16 mouse cellular contexts compared by ENCODE assay signal in the genomic region with DNA sequence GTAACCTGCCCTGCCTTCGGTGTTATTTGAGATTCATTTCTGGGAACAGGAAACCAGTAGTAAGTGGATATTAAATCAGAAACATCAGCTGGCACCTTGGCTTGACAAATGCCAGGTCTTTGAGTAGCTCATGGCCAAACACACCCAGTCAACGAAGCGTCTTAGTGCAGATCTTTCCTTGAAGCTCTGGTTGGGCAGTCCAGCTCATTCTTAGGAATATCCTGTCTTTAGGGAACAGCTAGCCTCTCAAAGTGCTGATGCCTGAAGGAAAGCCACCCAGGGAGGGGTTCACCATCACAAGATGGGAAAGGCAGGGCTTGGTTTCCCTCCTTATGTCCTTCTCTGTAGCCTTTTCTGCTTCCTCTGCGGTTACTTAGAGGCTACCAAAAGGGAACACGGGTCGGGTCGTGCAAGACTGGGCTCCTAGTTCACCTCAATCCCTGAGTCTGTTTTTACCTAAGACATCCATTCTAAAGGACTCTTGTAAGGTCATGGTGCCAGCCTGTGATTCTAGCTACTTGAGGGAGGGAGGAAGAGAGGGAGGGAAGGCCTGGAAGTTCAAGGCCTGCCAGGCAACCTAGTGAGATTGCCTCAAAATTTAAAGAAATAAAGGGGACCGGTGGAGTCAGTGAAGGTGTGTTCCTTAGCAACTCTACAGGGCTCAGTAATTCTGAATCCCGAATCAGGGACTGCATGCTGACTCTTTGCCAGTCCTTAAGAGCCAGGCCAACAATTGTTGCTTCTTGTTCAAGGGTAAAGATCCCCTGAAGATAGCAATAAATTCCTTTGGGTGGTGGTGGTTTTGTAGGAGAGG. TPM values are rescaled to one million over a fixed set of nuclear protein-coding genes. Genes with fewer than 3 reads are reported as not detected.
DNase-seq lines count a peak whose midpoint lies in the region; ATAC-seq and TF ChIP-seq lines count a peak whose summit lies in the region.
"Had no signal": no experiment of that assay in that cellular context is flagged by ENCODE, and none has a peak within 500 bp of the region (broad histone marks: within the 10 kb centered on the region; RNA-seq: fewer than 3 reads in every experiment).

No protein-coding gene starts in this region.

- no peak for TF ChIP-seq POLR2A in testis, adult 2 months (IDR thresholded peaks at IDR 0.05; ENCODE audit: control insufficient read depth, low read depth, low read length)

- ATAC-seq in megakaryocyte progenitor cell, adult 5-6 weeks (replicated peaks; ENCODE audit: poor library complexity), result no peak
- ATAC-seq: inflammation-experienced regulatory T-cells, adult 6 months had no signal

- no peaks in the 10 kb centered on the region for H3K36me3 ChIP-seq in testis, adult 2 months (ENCODE audit: control insufficient read depth, insufficient read depth, low read length)

- peak overlapping the region; percentile 42 for H3K27ac ChIP-seq in testis, adult 2 months (ENCODE audit: control insufficient read depth, insufficient read depth, low read depth, low read length)
- H3K27ac ChIP-seq: neural tube, embryonic 13.5 days had no signal

- peak; percentile 11 for DNase-seq in cerebellum, adult 9-10 months
- DNase-seq in cerebellum, adult 8-10 months, result no peak
- DNase-seq in layer of hippocampus, adult 9-11 months, result peak; percentile 1
- DNase-seq in layer of hippocampus, adult 18-20 months (ENCODE audit: low spot score in 2 of 2), result no peak
- no peak for DNase-seq in testis, postnatal 14 days (ENCODE audit: low spot score)
- no peak for DNase-seq in thymus, postnatal 0 days (ENCODE audit: low spot score)
- DNase-seq: B cell, adult 2 months; cerebellum, postnatal 10 days; kidney, postnatal 36 days; lung, adult 2 months; right cerebral cortex, adult 18-20 months had no signal

- no peak for TF ChIP-seq CTCF in testis, adult 2 months (IDR thresholded peaks at IDR 0.05; ENCODE audit: control insufficient read depth, insufficient read depth, insufficient replicate concordance, low read depth, low read length)

- no peaks in the 10 kb centered on the region for H3K27me3 ChIP-seq in testis, adult 2 months (ENCODE audit: control insufficient read depth, insufficient read depth, low read length)
- H3K27me3 ChIP-seq: neural tube, embryonic 13.5 days had no signal

- H3K4me3 ChIP-seq in testis, adult 2 months (ENCODE audit: control insufficient read depth, low read depth, low read length), result no peak overlapping the region
- H3K4me3 ChIP-seq: neural tube, embryonic 13.5 days had no signal

- peaks cover 7% of the 10 kb centered on the region; the same call in 1 of the 2 replicates for H3K4me1 ChIP-seq in testis, adult 2 months (ENCODE audit: control insufficient read depth, insufficient read depth, low read length)

RNA-seq across cellular contexts. Expression of a gene that starts 13.8 kb away (rescaled TPM):
- total RNA-seq in layer of hippocampus, adult 18-20 months (2021), result 100 to 1,000 TPM; 656 to 658 TPM
- 60.9 and 71.6 TPM in 2 replicates for polyA plus RNA-seq in testis, adult 2 months (2012; rRNA removed)
- 95.4 and 101 TPM in 2 replicates for total RNA-seq in megakaryocyte progenitor cell, adult 5-6 weeks (2015)
- total RNA-seq in megakaryocyte progenitor cell, adult 5-6 weeks (2017), result 88.5 and 107 TPM in 2 replicates
- 68.8 and 69.7 TPM in 2 replicates for polyA plus RNA-seq in thymus, postnatal 0 days (2015; fragmentation: Nextera tagmentation; extraction: Ambion mirVana)

RNA-seq across cellular contexts. Expression of a gene that starts 25.6 kb away (rescaled TPM):
- 1 to 10 TPM; 2.2 to 2.4 TPM for total RNA-seq in layer of hippocampus, adult 18-20 months (2021)
- 0.22 and 0.37 TPM in 2 replicates for polyA plus RNA-seq in testis, adult 2 months (2012; rRNA removed)
- total RNA-seq in megakaryocyte progenitor cell, adult 5-6 weeks (2015), result 0.35 TPM in 1 of 2 replicates, not detected in the other
- not detected in 2 replicates for total RNA-seq in megakaryocyte progenitor cell, adult 5-6 weeks (2017)
- polyA plus RNA-seq in thymus, postnatal 0 days (2015; fragmentation: Nextera tagmentation; extraction: Ambion mirVana), result 0.18 TPM in 2 replicates
- total RNA-seq: granulocyte monocyte progenitor cell, adult 5-6 weeks had no signal

Comparison
In these comparisons a context has a peak if more than half of its experiments do, and no peak if none do; other contexts are left out.
1. DNase-seq: peak in cerebellum, adult 9-10 months (single experiment) and layer of hippocampus, adult 9-11 months (single experiment); none in cerebellum, adult 8-10 months (single experiment), layer of hippocampus, adult 18-20 months (0 of 2), testis, postnatal 14 days (single experiment) and thymus, postnatal 0 days (single experiment).
2. RNA of a gene that starts 13.8 kb away (total RNA-seq): 656 to 658 TPM in layer of hippocampus, adult 18-20 months; 88.5 to 107 TPM in megakaryocyte progenitor cell, adult 5-6 weeks; every median in the first group is over 4 times any median in the second.